Mouse (Mus musculus) thymus, postnatal 10 days (tissue): Measurements from ENCODE around the gene Slc9a3.

ENCODE experiments used
- DNase-seq, 2 experiments: peaks; one replicate each; pipeline ENCODE4 v3.0.0; 2021; ENCODE audit warnings: low spot score in 2 of 2

The Slc9a3 gene

GRCm38 (mm10) chr13:74121141-74121602 is at the start of gene Slc9a3:
Gene Slc9a3 (plus strand): TSS chr13:74121457.
- no peak for DNase-seq

- DNase-seq, result no peak
Measured at GRCm38 (mm10) chr13:74071714-74072113, 49.5 kb upstream of the Slc9a3 start.

GRCm38 (mm10) chr13:74073369-74073768 is 47.9 kb upstream of the Slc9a3 start:
- DNase-seq, result no peak

GRCm38 (mm10) chr13:74090265-74090664 is 31.0 kb upstream of the Slc9a3 start:
- no peak for DNase-seq

- no peak for DNase-seq
Measured at GRCm38 (mm10) chr13:74095936-74096335, 25.3 kb upstream of the Slc9a3 start.

- DNase-seq, result peak in 1 of 2 experiments; percentile 44
Measured at GRCm38 (mm10) chr13:74096715-74097363, 24.4 kb upstream of the Slc9a3 start.

- no peak for DNase-seq
Measured at GRCm38 (mm10) chr13:74098913-74099312, 22.3 kb upstream of the Slc9a3 start.

GRCm38 (mm10) chr13:74102108-74102830 is 19.0 kb upstream of the Slc9a3 start:
- DNase-seq, result no peak

GRCm38 (mm10) chr13:74102831-74103582 is 18.2 kb upstream of the Slc9a3 start:
- no peak for DNase-seq

- DNase-seq, result no peak
Measured at GRCm38 (mm10) chr13:74104417-74104816, 16.8 kb upstream of the Slc9a3 start.

GRCm38 (mm10) chr13:74107410-74107809 is 13.8 kb upstream of the Slc9a3 start:
- no peak for DNase-seq

GRCm38 (mm10) chr13:74112593-74112992 is 8.7 kb upstream of the Slc9a3 start:
- no peak for DNase-seq

GRCm38 (mm10) chr13:74113626-74114191 is 7.5 kb upstream of the Slc9a3 start:
- no peak for DNase-seq

- no peak for DNase-seq
Measured at GRCm38 (mm10) chr13:74121795-74122330, 606 bp downstream of the Slc9a3 start.

- DNase-seq, result no peak
Measured at GRCm38 (mm10) chr13:74122632-74123031, 1.4 kb downstream of the Slc9a3 start.

- DNase-seq, result no peak
Measured at GRCm38 (mm10) chr13:74127571-74127970, 6.3 kb downstream of the Slc9a3 start.

- no peak for DNase-seq
Measured at GRCm38 (mm10) chr13:74129909-74130308, 8.7 kb downstream of the Slc9a3 start.

- DNase-seq, result no peak
Measured at GRCm38 (mm10) chr13:74138906-74139647, 17.8 kb downstream of the Slc9a3 start.

- DNase-seq, result no peak
Measured at GRCm38 (mm10) chr13:74140793-74141192, 19.5 kb downstream of the Slc9a3 start.

- no peak for DNase-seq
Measured at GRCm38 (mm10) chr13:74143282-74143681, 22.0 kb downstream of the Slc9a3 start.
